Mouse (Mus musculus) CD4-positive, CD25-positive, alpha-beta regulatory T cell, adult 4 months (primary cell): Measurements from ENCODE around the gene Zfp219. TPM values are rescaled to one million over a fixed set of nuclear protein-coding genes. Genes with fewer than 3 reads are reported as not detected.

Source experiments
- ATAC-seq: one replicate; pipeline ENCODE4 v1.8.0; 2017
- polyA plus RNA-seq, 2 experiments: library from polyadenylated mRNA; unstranded; fragments of 100-300 nt; shearing (Covaris generic); gene quantifications; one replicate each; pipeline ENCODE4 v1.2.1; 2017

Zfp219 gene
- polyA plus RNA-seq, 2 experiments from 2014 or later, result 1.6 to 2.3 TPM

DNA sequence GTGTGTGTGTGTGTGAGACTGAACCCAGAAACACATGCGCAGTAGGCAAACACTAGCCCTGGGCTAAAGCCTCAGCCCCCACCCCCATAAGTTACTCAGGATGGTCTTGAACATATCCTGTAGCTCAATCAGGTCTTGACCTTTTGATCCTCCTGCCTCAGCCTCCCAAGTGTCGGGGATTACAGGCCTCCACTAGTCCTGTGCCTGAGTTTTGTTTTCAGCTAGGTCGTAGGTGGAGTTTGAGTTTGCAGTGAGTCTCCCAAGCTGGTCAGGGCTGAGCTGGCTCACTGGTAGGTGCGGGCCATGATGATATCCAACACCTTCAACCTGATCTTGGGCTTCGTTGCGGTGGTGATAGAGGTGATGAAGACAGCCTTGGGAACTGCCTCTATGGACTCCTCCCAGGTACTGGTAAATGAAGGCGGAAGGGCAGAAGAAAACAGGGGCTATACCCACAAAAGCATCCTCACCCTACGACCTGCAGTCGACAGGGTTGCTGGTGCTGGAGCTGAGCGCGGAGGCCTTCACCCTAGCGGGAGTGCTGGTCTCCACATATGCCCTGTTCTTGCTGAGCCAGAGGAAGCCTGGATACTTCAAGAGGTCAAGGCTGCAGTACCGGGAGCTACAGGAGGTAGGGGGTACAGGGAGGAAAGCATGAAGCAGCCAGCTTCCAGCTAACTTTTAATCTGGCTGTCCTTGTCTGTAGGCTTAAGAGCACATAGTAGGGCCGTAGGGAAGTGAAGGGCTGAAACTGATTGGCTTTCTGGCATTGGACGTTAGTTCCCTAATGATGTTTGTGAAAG lies 2.1 kb downstream of the Zfp219 start:
- no peak for ATAC-seq

DNA sequence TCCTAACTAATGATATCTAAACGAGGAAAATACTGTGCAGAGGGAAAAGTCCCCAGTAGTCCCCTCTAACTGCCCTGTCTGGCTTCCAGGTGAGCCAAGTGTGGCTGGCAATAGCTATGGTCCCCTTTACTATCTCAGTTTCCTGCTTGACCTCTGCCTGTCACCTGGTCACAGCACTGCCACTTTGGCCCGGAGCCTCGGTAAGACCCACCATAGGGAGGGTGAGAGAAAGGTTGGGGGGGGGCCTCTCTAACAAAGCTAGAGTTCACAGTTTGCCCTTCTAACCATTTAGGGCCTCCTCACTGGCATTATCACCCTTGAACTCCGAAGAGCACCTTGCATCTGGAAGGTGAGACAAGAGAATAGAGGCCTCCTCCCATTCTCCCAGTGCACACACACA lies 2.9 kb downstream of the Zfp219 start:
- ATAC-seq, result no peak

GRCm38 (mm10) chr14:52016625-52017405 lies 3.7 kb downstream of the Zfp219 start:
- no peak for ATAC-seq

DNA sequence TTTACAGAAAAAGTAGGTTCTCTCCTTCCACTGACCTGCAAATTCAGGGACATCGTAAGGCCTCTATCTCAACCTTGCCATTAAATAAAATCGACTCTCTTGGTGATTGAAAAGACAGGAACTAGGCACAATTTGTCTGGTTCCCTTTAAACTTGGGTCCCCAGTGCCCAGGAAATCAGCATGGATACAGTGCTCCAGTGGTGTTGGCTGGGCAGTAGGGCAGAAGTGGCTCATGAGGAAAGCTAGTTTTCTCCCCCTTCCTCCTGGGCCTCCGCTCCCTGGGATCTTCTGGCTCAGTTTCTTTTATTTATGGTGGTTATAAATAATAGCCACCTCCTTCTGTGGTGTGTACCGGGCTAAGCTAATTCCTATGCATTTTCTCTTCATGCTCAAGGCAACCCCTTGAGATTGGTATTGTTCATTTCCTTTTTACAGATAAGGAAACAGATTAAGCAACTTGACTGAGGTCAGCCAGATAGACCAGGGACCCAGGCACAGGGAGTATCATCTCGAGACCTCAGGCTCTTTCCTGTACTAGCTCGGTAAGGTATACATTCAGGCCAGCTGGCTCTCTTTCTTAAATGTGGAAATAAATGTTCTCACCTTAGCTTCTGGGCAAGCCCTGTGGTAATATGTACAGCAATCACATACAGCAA lies 5.0 kb downstream of the Zfp219 start, which contains the start of gene Tmem253:
Tmem253 (plus strand) TSS at position 214 of the 656 bp plus-strand sequence.
- ATAC-seq, result no peak

- ATAC-seq, result no peak
These were observed 5.7 kb downstream of the Zfp219 start for GRCm38 (mm10) chr14:52014761-52015311.

GRCm38 (mm10) chr14:52014271-52014760 lies 6.2 kb downstream of the Zfp219 start:
- ATAC-seq, result no peak

- peak; percentile 42 for ATAC-seq
These were observed 6.7 kb downstream of the Zfp219 start for GRCm38 (mm10) chr14:52013771-52014219.

GRCm38 (mm10) chr14:52013021-52013610 lies 7.4 kb downstream of the Zfp219 start:
- ATAC-seq, result no peak

GRCm38 (mm10) chr14:52012553-52012952 lies 8.0 kb downstream of the Zfp219 start:
- no peak for ATAC-seq

DNA sequence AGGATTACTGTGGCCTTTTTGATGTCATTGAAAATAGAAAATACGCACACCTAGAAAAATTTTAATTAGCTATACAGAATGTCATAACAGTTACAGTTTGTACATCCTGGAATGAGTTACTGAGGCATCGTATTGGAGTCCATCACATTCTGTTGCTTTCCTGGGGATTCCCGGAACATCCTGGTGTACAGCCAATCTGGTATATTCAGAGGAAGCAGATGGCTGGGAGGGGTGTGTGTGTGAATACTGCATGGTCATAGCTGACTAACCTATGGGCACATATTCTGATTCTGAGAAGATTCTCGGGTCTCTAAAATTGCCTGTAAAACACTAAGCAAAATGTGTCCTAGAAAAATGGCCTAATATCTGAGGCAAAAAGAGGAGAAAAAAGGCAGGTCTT lies 8.4 kb downstream of the Zfp219 start:
- no peak for ATAC-seq

GRCm38 (mm10) chr14:52011683-52012082 lies 8.8 kb downstream of the Zfp219 start:
- no peak for ATAC-seq

GRCm38 (mm10) chr14:52010446-52011111 lies 10.0 kb downstream of the Zfp219 start:
- no peak for ATAC-seq

GRCm38 (mm10) chr14:52009841-52010240 lies 10.7 kb downstream of the Zfp219 start:
- no peak for ATAC-seq

- no peak for ATAC-seq
These were observed 11.2 kb downstream of the Zfp219 start for GRCm38 (mm10) chr14:52009361-52009760.

- peak; percentile 78 for ATAC-seq
These were observed 12.0 kb downstream of the Zfp219 start for GRCm38 (mm10) chr14:52008321-52009203.

DNA sequence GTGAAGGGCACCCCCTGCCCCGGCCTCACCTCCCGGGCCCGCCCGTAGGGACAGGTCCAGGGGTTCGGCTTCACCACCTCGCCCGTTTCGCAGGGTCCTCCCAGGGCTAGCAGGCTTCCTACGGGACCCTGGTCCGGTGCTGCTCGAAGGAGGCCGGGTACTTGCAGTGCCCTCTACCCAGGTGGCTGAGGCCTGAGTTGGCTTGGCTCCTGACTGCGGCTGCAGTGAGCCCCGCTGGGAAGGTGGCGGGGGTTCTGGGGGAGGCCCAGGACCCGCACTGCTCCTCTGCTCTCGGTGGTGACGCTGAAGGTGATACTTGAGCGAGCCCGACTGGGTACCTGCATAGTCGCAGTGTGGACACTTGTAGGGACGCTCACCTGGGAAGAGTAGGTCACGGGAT lies 13.8 kb downstream of the Zfp219 start:
- ATAC-seq, result no peak

DNA sequence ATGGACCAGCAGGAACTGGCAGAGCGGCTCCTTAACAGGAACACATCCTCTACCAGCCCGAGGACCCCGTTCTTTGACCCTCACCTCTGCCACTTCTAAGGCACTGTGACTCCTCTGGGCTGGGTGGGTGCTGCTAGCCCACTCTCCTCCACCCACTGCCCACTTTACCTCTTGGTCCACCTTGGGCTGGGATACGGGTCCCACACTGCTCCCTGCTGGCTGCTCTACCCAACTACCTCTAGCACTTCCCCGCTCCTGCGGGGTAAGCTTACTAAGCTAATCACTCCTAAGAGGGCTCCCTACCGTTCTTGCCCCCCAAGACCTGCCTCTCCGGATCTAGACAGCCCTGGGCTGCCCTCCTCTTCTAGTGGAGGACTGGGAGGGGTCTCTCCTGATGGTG lies 14.3 kb downstream of the Zfp219 start:
- no peak for ATAC-seq

DNA sequence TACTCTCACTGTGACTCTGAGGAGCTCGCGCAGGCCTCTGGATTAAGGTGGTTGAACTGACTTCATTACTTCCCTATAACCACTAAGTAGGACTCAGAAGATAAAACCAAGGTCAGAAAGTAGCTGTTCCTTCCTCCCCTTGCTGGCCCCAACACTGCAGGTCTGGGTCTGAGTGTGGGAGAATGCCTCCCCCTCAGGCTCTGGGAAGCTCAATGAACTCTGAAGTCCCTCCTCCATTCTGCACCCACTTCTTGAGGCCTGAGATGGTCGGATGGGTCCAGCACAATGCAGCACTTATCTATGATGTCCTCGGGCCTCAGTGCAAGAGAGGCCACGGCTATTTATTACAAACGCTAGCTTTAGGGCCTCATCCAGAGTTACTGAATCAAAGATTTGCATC lies 14.9 kb downstream of the Zfp219 start:
- ATAC-seq, result no peak

DNA sequence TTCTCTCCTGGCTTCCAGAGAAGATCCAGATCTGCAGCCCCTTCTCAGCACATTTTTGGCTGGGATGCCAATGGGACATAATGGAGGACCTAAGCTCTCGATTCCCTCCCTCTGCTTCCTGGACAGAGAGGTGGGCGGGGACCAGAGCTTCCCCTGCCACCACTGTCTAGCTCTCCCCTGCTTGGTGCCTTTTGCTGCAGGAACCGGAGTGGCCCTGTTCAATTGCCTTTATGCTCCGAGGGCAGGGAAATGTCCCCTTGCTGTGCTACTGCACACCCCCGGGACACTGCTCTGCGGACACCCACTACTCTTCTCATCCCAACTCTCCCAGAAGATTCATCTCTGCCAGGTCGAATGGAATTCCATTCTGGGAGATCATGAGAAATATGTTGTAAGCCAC lies 15.4 kb downstream of the Zfp219 start:
- no peak for ATAC-seq

- peak; percentile 85 for ATAC-seq
These were observed 16.5 kb downstream of the Zfp219 start for GRCm38 (mm10) chr14:52003981-52004495.
